Mouse (Mus musculus): ENCODE measurements around the gene Bex3. TPM values are rescaled to one million over a fixed set of nuclear protein-coding genes. Genes with fewer than 3 reads are reported as not detected.
A peak's percentile ranks its signal among the peaks of the same experiment; 100 is the strongest.
"Not testable (repeated sequence)": the region's sequence is repeated elsewhere in the genome, so short reads cannot be mapped to it uniquely, and the experiment has no call there.

The Bex3 gene
- 1 to 10 TPM; 2.7 to 4.3 TPM for total RNA-seq (2021)
- long read RNA-seq, experiment 1, partial matches to known transcripts = 0 of 8 reads
- long read RNA-seq, experiment 1, other reads (novel, unspliced or antisense) = 3 of 8 reads
- long read RNA-seq, experiment 2, partial matches to known transcripts = 0 of 3 reads
- long read RNA-seq, experiment 2, other reads (novel, unspliced or antisense) = 2 of 3 reads

DNA sequence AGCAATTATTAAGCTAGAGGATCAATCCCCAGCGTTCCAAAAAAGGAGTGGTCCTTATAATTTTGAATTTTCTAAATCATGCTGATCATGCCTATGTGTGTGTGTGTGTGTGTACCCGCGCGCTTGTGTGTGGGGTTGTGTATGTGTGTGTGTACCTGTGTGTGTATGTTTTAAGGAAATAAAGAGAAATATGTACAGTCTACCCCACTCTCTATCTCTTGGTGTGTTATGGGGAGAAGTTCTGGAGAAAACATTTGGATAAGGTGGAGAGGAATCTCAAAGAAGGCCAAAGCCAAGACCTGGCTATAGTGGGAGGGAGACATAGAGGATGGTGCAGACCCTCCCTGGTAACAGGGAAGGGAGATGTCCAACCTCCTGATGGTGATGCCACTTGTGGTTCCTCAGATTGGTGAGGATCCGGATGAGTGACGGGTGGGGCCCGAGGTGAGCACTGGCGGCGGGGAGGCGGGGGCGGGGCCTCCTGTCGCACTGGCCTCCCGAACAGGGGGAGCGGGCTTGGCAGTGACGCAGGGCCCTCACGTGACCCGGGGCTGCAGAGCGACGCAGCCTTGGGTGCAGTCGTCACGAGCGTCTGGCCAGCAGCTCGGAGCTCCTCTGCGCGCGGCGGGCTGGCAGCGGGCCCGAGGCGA is at the start of gene Bex3:
Gene Bex3, plus strand, starts transcription at position 511 of the 650 bp plus-strand sequence.
- peak; percentile 34 for DNase-seq
- intact Hi-C loops (cut with DNase I); H3K27ac ChIP-seq: not testable (repeated sequence)
- H3K4me3 ChIP-seq = peak within 1 kb of the TSS; percentile 61

DNA sequence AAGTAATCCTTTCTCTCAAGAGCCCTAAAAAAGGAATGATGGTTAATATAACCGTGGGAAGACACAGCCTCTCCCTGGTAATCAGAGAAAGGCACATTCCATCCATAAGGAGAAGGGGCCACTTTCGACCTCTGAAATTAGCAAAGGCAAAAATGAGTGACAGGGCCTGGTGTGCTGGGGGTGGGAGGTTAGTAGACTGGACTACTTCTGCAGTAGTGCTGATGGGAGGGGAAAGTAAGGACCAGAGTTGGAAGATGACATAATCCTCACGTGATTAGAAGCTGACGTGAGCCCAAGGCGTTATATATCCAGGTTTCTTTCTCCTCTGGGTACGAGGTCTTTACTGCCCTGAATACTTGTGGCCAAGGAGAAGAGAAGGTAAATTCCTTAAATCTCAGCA is 46.3 kb upstream of the Bex3 start:
- TF ChIP-seq CTCF (IDR thresholded peaks at IDR 0.05) = no peak
- DNase-seq = peak; percentile 40
- intact Hi-C loops (cut with DNase I) = no loop called here
- H3K27ac ChIP-seq = peak overlapping the region; percentile 53
- no peak overlapping the region for H3K4me3 ChIP-seq

DNA sequence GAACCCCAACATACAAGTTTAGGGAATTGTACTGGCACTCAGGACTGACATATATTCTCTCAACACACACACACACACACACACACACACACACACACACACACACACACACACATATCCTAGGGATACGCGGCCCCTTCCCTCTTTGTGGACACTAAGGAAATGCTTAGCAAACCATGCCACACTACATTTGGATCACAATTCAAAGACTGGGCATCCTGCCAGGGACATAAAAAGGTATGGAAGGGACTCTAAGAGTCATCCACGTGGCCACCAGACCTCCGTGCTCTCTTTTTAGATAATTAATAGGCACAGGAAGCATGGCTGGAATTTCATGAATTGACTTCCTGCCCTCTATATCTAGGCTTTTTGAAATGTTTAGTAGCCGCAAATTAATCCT is 42.3 kb upstream of the Bex3 start:
- Histone ChIP-seq H3K4me3 (no peak overlapping the region), H3K27ac (no peak overlapping the region)
- DNase-seq = no peak
- intact Hi-C loops (cut with DNase I) = no loop called here
- TF ChIP-seq CTCF (IDR thresholded peaks at IDR 0.05) = no peak

DNA sequence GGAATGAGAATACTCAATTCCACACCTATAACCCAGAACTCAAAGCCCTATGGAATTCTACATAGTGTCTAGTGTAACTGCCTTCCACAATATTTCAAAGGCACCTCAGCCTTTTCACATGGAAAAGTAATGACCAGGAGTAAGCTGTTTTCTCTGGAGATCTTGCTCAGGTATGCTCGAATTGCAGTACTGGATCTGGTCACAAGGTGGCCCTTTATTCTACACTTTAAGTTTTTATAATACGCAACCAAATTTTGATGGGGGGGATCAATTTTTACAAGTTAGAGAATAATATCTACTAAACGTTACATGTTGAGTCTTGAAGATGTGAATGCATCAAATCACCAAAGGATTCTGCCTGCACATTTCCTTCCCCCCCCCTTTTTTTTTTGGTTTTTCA is 31.9 kb upstream of the Bex3 start:
- Histone ChIP-seq H3K4me3 (no peak overlapping the region), H3K27ac (no peak overlapping the region)
- intact Hi-C loops (cut with DNase I) = loop anchor here (1.0 kb wide), 1 partner anchor 83 kb away; no protein-coding TSS in a partner anchor
- no peak for DNase-seq
- peak; percentile 68 for TF ChIP-seq CTCF (IDR thresholded peaks at IDR 0.05)

DNA sequence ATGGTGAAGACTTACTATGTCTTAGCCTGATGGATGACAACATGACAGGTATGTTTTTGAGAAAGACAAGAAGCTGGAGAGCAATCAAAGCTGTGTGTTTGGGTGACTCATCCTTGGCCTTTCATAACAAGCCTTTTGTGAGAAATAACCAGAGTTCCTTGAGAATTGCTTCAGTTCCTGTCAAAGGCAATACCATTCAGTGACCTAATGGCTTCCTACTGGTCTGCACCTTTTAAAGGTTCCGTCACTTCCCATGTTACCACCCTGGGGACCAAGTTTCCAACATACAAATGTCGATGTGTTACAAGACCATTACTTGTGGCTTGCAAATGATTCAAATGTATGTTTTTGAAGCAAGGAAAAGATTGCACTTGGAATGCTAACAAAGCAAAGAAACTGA is 26.9 kb upstream of the Bex3 start:
- no peak for DNase-seq
- no peak for TF ChIP-seq CTCF (IDR thresholded peaks at IDR 0.05)
- Histone ChIP-seq H3K27ac (no peak overlapping the region), H3K4me3 (no peak overlapping the region)
- intact Hi-C loops (cut with DNase I) = no loop called here

DNA sequence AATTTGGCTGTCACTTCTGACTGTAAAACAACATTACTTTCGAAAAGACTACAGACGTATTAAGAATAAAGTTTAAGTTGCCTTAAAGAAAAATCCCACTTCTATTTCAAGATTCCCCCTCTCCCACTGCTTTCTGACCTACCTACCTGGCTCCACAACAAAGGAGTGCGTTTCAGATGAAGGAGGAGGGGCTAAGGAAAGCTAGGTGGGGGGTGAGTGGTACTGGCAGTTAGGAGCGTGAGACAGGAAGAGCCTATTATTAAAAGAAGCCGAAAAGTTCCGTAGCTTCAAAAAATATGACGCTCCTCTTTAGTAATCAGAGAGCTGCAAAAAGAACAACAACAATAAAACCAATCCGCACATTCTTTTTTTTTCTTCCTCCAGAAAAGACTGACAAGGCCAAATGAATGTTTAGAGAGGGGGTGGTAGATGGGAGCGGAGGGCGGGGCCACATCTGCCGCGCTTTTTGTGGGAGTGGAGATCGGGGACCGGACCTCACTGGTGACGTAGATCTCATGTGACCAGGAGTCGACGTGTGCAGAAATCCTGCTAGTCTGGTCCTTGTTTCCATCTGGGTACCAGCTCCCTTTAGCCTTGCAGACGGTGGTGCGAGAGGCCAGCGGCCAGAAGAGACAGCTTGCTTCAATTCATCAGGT is 25.4 kb upstream of the Bex3 start, which contains the start of gene Tceal9:
Gene Tceal9, plus strand, starts transcription at position 506 of the 656 bp plus-strand sequence.
- intact Hi-C loops (cut with DNase I) = no loop called here
- TF ChIP-seq CTCF (IDR thresholded peaks at IDR 0.05) = no peak
- peak within 1 kb of the TSS; percentile 78 for H3K4me3 ChIP-seq
- DNase-seq = peak; percentile 77
- peak within 1 kb of the TSS; percentile 74 for H3K27ac ChIP-seq

DNA sequence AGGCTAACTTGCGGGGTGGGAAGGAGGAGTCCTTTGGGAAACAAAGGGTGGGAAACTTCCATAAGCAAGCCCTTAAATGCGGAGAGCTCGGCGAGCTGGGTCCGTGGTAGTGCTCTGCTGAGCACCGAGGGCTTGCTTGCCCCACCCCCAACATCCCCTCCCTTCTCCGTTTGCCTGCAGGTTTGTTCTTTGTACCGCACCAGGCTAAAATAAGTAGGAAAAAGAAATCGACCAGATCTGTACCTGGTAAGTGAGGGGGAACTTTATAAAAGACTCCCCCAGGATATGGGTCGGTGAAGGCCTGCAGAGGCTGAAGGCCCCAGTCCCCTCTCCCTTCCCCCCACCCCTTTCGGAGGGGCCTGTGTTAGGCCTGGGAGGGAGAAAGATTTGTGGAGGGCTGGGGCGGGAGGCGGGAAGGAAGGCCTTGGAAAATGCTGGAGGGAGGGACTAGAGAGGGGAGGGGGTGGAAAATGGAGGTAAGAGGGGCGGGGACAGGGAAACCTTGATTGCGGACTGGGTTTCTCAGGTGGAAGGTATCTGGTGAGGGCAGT is 24.5 kb upstream of the Bex3 start:
- H3K4me3 ChIP-seq = peak overlapping the region; percentile 78
- peak; percentile 25 for DNase-seq
- TF ChIP-seq CTCF (IDR thresholded peaks at IDR 0.05) = no peak
- intact Hi-C loops (cut with DNase I) = no loop called here
- H3K27ac ChIP-seq = peak overlapping the region; percentile 74

DNA sequence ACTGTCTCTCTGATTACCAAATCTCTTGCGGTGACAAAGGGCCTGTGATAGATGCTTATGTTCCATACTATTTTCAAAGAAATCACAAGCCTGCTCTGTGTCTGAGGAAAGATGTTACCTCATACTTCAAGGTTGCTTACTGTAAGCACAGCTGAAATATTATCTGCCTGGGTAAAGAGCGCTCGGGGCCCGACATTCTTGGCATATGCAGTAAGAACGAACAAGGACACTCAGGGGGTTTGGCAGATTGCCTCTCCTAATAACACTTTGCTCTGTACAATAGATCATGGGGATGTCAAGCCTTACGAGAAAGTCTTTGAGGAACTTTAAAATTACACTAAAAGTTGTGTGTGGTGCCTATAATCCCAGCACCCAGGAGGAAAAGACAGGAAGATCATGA is 21.2 kb upstream of the Bex3 start:
- intact Hi-C loops (cut with DNase I) = no loop called here
- no peak for TF ChIP-seq CTCF (IDR thresholded peaks at IDR 0.05)
- DNase-seq = no peak
- Histone ChIP-seq H3K4me3 (no peak overlapping the region), H3K27ac (no peak overlapping the region)

DNA sequence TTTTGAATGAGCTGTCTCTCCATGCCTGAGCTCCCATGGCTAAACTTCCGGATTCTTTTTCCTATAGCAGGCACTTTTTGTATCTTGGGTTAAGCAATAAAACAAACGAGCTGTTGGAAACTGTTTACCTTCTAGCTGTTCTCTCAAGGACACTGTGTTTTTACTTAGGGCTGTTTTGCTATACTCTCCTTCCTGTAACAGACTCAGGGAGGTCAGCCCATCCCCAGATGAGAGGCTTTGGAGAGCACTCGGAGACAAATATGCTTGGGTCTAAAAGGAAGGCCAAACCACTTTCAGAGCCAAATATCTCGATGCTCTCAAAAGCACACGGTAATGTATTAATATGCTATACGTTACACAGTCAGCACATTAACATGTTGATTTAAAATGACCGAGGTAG is 20.4 kb upstream of the Bex3 start:
- DNase-seq = no peak
- intact Hi-C loops (cut with DNase I) = no loop called here

DNA sequence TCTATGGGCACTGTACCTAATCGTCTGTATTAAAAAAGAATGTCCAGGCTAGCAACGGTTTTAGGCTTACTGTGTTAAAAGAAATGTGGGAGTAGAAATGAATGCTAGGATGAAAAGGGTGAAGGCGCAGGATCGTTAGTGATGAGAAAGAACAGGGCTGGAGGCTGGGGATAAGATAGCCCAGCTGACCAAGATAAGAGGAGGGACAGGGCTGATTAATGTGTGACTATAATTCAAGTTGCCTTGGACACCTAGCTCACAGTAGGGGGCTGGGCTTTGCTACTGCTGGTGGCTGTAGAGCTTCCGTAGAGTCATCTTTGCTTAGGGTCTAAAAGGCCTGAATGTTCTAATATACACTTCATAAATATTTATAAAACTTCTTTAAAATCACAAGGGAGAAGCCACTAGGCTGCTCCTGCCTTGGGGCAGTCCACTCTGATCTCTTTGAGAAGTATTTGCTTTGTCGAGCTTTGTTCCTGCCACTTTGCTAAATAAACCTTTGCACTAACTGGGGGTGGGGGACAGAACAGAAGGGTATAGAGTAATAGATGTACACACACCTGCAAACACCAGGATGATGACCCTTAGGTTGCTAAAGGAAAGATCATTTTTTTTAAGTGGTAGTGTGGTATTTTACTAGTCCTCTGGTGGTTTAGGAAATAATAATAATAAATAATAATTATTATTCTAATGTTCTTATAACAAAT is 17.9 kb upstream of the Bex3 start:
- Histone ChIP-seq H3K27ac (no peak overlapping the region), H3K4me3 (no peak overlapping the region)
- no peak for TF ChIP-seq CTCF (IDR thresholded peaks at IDR 0.05)
- intact Hi-C loops (cut with DNase I) = no loop called here
- no peak for DNase-seq

More for the DNA sequence above, 20.4 kb upstream of the Bex3 start:
- no peak overlapping the region for H3K27ac ChIP-seq
- no peak for TF ChIP-seq CTCF (IDR thresholded peaks at IDR 0.05)
- H3K4me3 ChIP-seq = no peak overlapping the region

DNA sequence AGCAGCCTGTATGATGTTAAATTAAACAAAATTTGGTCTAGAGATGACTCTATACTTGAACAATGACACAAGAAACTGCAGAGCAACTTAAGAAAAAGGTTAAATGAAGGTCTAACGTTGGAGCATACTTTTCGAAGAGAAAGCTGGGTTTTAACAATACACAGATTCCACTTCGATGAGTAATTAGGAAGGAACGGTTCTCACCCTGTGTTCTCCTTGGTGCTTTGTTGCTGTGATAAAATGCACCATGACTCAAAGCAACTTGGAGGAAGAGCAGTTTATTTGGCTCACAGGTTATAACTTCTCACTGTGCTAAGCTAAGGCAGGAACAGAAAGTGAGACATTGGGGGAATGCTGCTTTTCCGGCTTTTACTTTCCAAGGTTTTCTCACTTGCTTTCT is 2.3 kb upstream of the Bex3 start:
- Histone ChIP-seq H3K4me3 (no peak overlapping the region), H3K27ac (no peak overlapping the region)
- intact Hi-C loops (cut with DNase I) = no loop called here
- no peak for TF ChIP-seq CTCF (IDR thresholded peaks at IDR 0.05)
- DNase-seq = no peak

DNA sequence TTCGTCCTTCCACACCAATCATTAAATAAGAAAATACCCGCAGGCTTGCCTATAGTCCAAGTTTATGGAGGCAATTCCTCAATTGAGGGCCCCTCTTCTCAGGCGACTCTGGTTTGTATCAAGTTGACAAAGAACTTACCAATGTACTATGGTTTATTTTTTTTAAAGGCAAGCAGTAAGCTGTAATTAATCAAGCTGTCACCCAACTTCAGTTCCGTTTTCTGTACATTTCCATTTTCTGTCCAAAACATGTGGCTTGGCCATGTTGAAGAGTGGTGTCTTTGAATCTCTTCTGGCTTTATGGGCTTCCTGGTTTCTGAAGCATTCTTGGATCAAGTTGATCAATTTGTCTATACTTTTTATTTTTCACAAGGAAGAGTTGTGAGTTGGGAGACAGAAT is 1.9 kb upstream of the Bex3 start:
- intact Hi-C loops (cut with DNase I) = no loop called here
- H3K4me3 ChIP-seq = no peak overlapping the region
- DNase-seq = no peak
- TF ChIP-seq CTCF (IDR thresholded peaks at IDR 0.05) = no peak
- no peak overlapping the region for H3K27ac ChIP-seq

DNA sequence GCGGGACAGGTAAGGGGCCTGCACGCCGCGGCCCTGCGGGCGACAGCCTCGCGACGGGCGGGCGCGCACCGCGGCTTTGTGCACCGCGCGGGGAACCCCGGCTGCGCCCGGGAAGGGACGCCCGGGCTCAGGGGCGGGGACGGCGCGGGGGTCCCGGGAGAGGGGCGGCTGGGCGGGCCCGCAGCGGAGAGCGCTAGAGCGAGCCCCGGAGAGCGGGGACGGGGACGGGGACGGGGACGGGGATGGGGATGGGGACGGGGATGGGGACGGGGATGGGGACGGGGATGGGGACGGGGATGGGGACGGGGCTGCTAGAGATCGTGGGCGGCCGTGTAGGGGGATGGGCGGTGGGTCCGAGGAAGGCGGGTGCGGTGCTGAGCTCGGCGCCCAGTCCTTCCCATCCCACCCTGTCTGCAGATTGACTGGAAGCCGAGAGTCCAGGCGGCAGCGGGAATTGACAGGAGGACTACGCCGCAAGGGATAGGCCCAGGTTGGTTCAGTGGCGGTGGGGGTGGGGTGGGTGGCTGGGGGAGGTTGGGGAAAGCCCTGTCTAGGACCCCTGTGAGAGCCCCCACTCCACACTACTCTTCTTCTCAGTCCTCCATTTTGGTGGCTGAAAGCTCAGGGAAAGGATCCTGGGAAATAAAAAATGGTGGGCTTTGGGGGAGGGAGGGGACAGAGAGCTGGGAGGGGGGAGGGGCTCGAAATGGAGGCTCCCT is 499 bp downstream of the Bex3 start:
- H3K27ac ChIP-seq; intact Hi-C loops (cut with DNase I); DNase-seq: not testable (repeated sequence)
- H3K4me3 ChIP-seq = peak overlapping the region; percentile 61

Data from gastrocnemius, adult 2 months (tissue).